Mouse (Mus musculus) kidney, adult 2 months (tissue): Measurements from ENCODE around the gene Steap3.

ENCODE experiments used
- CTCF ChIP-seq: fragments of 200-500 bp; conservative IDR thresholded peaks from 2 replicates; pipeline ENCODE4 v1.5.1; 2011; ENCODE audit warnings: low read depth, mild to moderate bottlenecking, control low read depth, low read length, moderate library complexity, mixed read lengths; ENCODE audit not compliant: insufficient read depth, insufficient read length
- POLR2A ChIP-seq: fragments of 200-500 bp; IDR thresholded peaks from one replicate; pipeline ENCODE4 v1.6.1; 2011; ENCODE audit warnings: low read depth, low read length, control low read depth

DNA sequence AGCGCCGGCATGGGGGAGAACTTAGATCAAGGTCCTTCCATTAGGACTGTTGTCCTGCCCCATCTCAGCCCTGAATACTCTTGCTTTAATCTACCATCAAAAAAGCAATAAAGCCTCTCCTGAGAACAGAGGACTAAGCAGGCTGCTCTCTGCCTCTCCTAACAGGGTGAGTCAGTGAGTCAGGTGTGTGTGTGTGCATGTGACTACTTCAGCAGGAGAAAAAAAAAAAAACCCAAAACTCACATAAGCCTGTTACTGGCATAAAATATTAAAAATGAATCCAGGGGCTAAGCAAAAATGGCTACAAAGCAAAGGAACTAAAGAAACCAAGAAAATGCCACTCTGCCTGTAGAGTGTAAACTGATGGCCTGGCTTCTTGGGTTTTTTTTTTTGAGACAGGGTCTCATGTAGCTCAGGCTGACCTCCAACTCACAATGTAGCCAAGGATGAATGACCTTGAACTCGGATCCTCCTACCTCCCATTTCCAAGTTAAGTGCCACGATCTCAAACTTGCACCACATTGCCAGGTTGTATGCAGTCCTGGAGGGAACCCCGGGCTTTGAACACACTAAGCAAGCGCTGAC lies 36.8 kb downstream of the Steap3 start:
- TF ChIP-seq CTCF (no peak), POLR2A (no peak)
